Mouse (Mus musculus): ENCODE data around the gene Crcp. TPM values are rescaled to one million over a fixed set of nuclear protein-coding genes. Genes with fewer than 3 reads are reported as not detected.

Crcp gene
- polyA plus RNA-seq, 1 experiment from 2014 or later = 20.8 TPM

DNA sequence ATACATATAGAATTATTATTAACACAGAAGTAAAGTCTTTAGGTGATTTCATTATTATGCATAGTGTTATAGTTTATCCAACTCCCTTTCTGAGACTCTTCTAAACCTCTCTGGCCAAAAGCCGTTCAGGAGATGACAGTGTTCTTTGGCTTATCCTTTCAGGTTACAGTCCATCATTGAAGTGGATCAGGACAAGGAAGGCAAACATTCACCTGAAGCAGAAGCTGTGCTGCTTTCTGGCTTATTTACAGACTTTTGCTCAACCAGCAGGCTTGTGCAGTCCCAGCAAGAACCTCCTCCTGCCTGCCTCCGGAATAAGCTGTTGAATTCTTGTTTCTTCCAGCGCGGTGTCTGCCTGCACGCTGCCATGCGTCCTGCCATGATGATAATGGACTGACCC lies 43.9 kb downstream of the Crcp start, which contains the start of gene Tpst1:
Gene Tpst1, plus strand, starts transcription at position 301 of the 400 bp plus-strand sequence.
- DNase-seq (no peak), ATAC-seq (no peak)
- H3K4me1 ChIP-seq (ENCODE audit: insufficient read depth) = peaks cover 4% of the 10 kb centered on the region; the same call in 1 of the 2 replicates
- H3K4me2 ChIP-seq (ENCODE audit: low read depth, low read length) = no peak within 1 kb of the TSS
- H3K4me3 ChIP-seq (ENCODE audit: low read depth, low read length) = no peak within 1 kb of the TSS
- no peaks in the 10 kb centered on the region for H3K27me3 ChIP-seq (ENCODE audit: insufficient read depth, low read length)
- TF ChIP-seq CTCF (IDR thresholded peaks at IDR 0.05; ENCODE audit: low read depth) (no peak), EP300 (IDR thresholded peaks at IDR 0.05; ENCODE audit: low read depth) (no peak)
- 72% methylated on average over 6 of the region's 6 CpGs for WGBS (ENCODE audit: insufficient replicate concordance)
- peak within 1 kb of the TSS; percentile 86 for H3K27ac ChIP-seq (ENCODE audit: low read depth)
- H3K9me3 ChIP-seq (ENCODE audit: low read length) = no peaks in the 10 kb centered on the region; the same call in 1 of the 2 replicates
- H3K9ac ChIP-seq (replicated peaks) = no peak within 1 kb of the TSS
- H3K36me3 ChIP-seq (replicated peaks; ENCODE audit: insufficient read depth, low read length) = no peaks in the 10 kb centered on the region

DNA sequence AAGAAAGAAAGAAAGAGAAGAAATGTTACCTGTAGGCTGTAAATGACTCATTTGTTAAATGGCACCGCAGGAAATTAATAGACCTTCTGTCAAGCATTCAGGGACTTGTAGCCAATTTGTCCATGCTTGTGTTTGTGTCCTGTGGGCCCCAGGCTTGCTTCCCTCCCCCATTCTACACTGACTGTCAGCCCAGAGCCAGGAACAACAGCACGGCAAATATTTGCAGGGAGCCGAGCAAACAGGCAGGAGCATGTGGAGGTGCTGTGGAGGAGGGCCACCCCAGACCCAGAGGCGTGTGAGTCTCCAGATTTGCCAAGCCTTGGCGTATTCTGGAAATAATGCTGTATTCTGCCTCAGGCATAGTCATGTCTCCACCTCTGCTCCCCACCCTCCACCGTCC lies 45.4 kb downstream of the Crcp start:
- DNase-seq (peak; percentile 64), ATAC-seq (peak; percentile 83)
- Histone ChIP-seq H3K4me2 (ENCODE audit: low read depth, low read length) (peak overlapping the region; percentile 48), H3K4me1 (ENCODE audit: insufficient read depth) (peaks cover 13% of the 10 kb centered on the region), H3K27me3 (ENCODE audit: insufficient read depth, low read length) (no peaks in the 10 kb centered on the region), H3K4me3 (ENCODE audit: low read depth, low read length) (no peak overlapping the region), H3K36me3 (replicated peaks; ENCODE audit: insufficient read depth, low read length) (no peaks in the 10 kb centered on the region), H3K9me3 (ENCODE audit: low read length) (no peaks in the 10 kb centered on the region), H3K27ac (ENCODE audit: low read depth) (peak overlapping the region; percentile 86), H3K9ac (replicated peaks) (no peak overlapping the region)
- 65% methylated on average over 6 of the region's 6 CpGs for WGBS (ENCODE audit: insufficient replicate concordance)
- TF ChIP-seq EP300 (IDR thresholded peaks at IDR 0.05; ENCODE audit: low read depth) (no peak), CTCF (IDR thresholded peaks at IDR 0.05; ENCODE audit: low read depth) (no peak)

DNA sequence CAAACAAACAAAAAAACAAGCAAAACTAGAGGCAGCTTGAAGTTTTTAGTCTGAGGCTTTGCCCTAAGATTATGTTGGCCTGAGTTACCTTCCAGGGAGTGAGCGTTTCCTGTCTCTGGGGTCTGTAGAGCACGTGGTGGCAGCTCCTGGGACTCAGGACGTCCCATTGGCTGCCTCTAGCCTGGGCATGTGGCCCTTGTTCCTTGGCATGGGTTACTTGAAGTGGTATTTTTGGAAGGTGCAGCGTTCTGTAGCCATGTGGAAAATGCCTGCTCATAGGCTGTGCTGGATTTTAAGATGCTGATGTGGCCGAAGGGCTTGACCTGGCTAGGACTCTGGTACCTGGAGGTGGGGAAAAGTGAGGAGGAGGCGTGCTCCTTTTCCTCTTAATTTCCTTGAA lies 47.3 kb downstream of the Crcp start:
- TF ChIP-seq CTCF (IDR thresholded peaks at IDR 0.05; ENCODE audit: low read depth) (no peak), EP300 (IDR thresholded peaks at IDR 0.05; ENCODE audit: low read depth) (no peak)
- Histone ChIP-seq H3K27ac (ENCODE audit: low read depth) (no peak overlapping the region), H3K4me2 (ENCODE audit: low read depth, low read length) (no peak overlapping the region), H3K9me3 (ENCODE audit: low read length) (no peaks in the 10 kb centered on the region), H3K4me1 (ENCODE audit: insufficient read depth) (peaks cover 24% of the 10 kb centered on the region), H3K9ac (replicated peaks) (no peak overlapping the region), H3K27me3 (ENCODE audit: insufficient read depth, low read length) (no peaks in the 10 kb centered on the region), H3K4me3 (ENCODE audit: low read depth, low read length) (no peak overlapping the region), H3K36me3 (replicated peaks; ENCODE audit: insufficient read depth, low read length) (no peaks in the 10 kb centered on the region)
- DNase-seq = no peak
- WGBS (ENCODE audit: insufficient replicate concordance) = 65% methylated on average over 6 of the region's 6 CpGs
- ATAC-seq = no peak

DNA sequence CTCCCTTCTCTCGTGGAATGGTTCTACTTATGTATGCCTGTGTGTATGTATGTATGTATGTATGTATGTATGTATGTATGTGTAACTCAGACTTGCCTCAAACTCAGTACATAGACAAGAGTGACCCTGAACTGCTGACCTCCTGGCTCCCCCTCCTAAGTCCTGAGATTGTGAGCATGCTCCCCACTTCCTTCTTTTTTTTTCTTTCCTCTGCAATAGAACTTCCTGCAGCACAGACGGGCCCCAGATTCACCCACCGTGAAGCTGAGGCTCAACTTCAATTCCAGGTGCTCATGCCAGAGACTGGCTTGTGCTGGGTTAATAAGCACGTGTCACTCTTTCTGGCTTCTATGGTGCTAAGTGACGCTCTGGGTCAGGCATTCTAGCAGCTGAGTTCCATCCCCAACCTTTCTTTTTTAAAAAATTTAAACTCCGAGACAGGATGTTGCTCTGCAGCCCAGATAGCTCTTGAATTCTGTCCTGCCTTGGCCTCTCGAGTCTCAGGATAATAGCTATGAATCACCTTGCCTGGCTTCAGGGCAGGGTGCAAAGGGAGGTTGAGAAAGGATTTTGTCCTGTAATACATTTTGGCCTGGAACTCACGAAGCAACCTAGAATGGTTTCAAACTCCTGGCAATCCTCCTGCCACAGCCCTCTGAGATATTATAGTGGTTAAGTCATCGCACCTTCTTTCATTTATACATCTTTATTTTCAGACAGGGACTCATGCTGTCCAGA lies 49.2 kb downstream of the Crcp start:
- H3K9me3 ChIP-seq (ENCODE audit: low read length) = no peaks in the 10 kb centered on the region
- H3K27ac ChIP-seq (ENCODE audit: low read depth) = no peak overlapping the region
- peak; percentile 15 for DNase-seq
- WGBS (ENCODE audit: insufficient replicate concordance) = 44% methylated on average over 9 of the region's 9 CpGs
- H3K9ac ChIP-seq (replicated peaks) = no peak overlapping the region
- H3K36me3 ChIP-seq (replicated peaks; ENCODE audit: insufficient read depth, low read length) = no peaks in the 10 kb centered on the region
- peaks cover 24% of the 10 kb centered on the region for H3K4me1 ChIP-seq (ENCODE audit: insufficient read depth)
- H3K27me3 ChIP-seq (ENCODE audit: insufficient read depth, low read length) = no peaks in the 10 kb centered on the region
- H3K4me3 ChIP-seq (ENCODE audit: low read depth, low read length) = no peak overlapping the region
- TF ChIP-seq CTCF (IDR thresholded peaks at IDR 0.05; ENCODE audit: low read depth) (no peak), EP300 (IDR thresholded peaks at IDR 0.05; ENCODE audit: low read depth) (no peak)
- no peak for ATAC-seq
- no peak overlapping the region for H3K4me2 ChIP-seq (ENCODE audit: low read depth, low read length)

DNA sequence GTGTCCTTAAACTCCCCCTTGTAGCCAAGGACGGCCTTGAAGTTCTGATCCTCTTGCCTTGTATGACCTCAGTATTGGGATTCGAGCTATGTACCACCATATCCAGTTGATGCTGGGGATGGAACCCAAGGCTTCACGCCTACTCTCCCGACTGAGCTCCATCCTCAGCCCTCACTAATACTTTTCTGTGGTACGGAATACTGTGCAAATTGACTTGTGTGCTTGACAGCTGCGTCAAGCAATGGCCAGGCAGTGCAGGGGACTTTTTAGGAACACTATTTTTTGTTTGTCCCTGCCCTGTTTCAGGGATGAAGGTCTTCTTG lies 49.7 kb downstream of the Crcp start:
- ATAC-seq = no peak

DNA sequence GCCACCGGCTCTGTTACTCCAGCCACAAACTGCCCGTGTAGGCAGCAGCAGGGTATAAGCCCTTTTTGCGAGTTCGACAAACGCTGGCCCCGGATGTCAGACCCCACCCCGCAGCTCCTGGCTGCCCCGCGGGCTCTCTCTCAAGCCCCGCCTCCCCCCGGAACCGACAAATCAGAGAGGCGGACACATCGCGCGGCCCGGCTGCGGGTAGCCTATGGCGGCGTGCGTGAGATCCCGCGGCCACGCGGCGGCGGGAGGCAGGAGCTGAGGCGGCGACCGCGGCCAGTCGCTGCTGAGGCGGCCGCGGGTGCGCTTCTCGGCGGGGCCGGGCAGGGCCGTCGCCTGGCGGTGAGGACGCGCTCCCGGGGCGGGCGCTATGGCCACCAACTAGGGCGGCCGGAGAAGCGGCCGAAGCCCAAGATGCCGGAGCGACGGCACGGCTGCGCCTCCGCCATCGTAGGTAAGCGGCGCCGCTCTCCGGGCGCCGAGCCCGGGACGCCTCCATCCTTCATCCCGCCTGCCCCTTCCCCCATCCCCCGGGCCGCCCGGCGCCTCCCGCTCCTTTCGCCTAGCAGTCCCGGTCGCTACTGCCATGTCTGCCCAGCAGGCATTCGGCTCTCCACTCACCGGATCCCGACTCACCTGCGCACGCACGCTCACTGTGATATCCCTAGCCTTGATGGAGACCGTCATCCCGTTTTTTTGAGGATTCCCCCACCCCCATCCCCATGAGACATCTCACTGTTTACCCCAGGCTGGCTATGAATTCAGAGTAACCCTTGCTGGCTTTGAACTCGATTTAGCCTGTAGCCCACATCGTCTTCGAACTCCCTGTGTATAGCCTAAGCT lies 50.3 kb downstream of the Crcp start:
- Histone ChIP-seq H3K27ac (ENCODE audit: low read depth) (peak overlapping the region; percentile 77), H3K36me3 (replicated peaks; ENCODE audit: insufficient read depth, low read length) (no peaks in the 10 kb centered on the region), H3K27me3 (ENCODE audit: insufficient read depth, low read length) (no peaks in the 10 kb centered on the region), H3K4me2 (ENCODE audit: low read depth, low read length) (peak overlapping the region; percentile 97), H3K9me3 (ENCODE audit: low read length) (no peaks in the 10 kb centered on the region), H3K4me3 (ENCODE audit: low read depth, low read length) (peak overlapping the region; percentile 76), H3K9ac (replicated peaks) (peak overlapping the region; percentile 80), H3K4me1 (ENCODE audit: insufficient read depth) (peaks cover 24% of the 10 kb centered on the region)
- TF ChIP-seq EP300 (IDR thresholded peaks at IDR 0.05; ENCODE audit: low read depth) (no peak), CTCF (IDR thresholded peaks at IDR 0.05; ENCODE audit: low read depth) (no peak)
- ATAC-seq (peak; percentile 91), DNase-seq (peak; percentile 92)
- WGBS (ENCODE audit: insufficient replicate concordance) = 2% methylated on average over 49 of the region's 86 CpGs

More for the DNA sequence above, 49.7 kb downstream of the Crcp start:
- no peak for DNase-seq
- Histone ChIP-seq H3K9me3 (ENCODE audit: low read length) (no peaks in the 10 kb centered on the region), H3K9ac (replicated peaks) (peak overlapping the region; percentile 80), H3K27me3 (ENCODE audit: insufficient read depth, low read length) (no peaks in the 10 kb centered on the region), H3K4me1 (ENCODE audit: insufficient read depth) (peaks cover 24% of the 10 kb centered on the region), H3K4me2 (ENCODE audit: low read depth, low read length) (peak overlapping the region; percentile 97), H3K36me3 (replicated peaks; ENCODE audit: insufficient read depth, low read length) (no peaks in the 10 kb centered on the region), H3K4me3 (ENCODE audit: low read depth, low read length) (peak overlapping the region; percentile 76), H3K27ac (ENCODE audit: low read depth) (peak overlapping the region; percentile 77; the same call in 1 of the 2 replicates)
- WGBS (ENCODE audit: insufficient replicate concordance) = 52% methylated on average over 6 of the region's 6 CpGs
- TF ChIP-seq CTCF (IDR thresholded peaks at IDR 0.05; ENCODE audit: low read depth) = no peak
- TF ChIP-seq EP300 (IDR thresholded peaks at IDR 0.05; ENCODE audit: low read depth) = no peak

Data from liver, postnatal 0 days (tissue).